Mouse (Mus musculus): Measurements from ENCODE around the gene Rab12. TPM values are rescaled to one million over a fixed set of nuclear protein-coding genes. Genes with fewer than 3 reads are reported as not detected.

The Rab12 gene
- total and polyA plus RNA-seq, 2 experiments from 2014 or later, result 69.3 to 88.6 TPM

DNA sequence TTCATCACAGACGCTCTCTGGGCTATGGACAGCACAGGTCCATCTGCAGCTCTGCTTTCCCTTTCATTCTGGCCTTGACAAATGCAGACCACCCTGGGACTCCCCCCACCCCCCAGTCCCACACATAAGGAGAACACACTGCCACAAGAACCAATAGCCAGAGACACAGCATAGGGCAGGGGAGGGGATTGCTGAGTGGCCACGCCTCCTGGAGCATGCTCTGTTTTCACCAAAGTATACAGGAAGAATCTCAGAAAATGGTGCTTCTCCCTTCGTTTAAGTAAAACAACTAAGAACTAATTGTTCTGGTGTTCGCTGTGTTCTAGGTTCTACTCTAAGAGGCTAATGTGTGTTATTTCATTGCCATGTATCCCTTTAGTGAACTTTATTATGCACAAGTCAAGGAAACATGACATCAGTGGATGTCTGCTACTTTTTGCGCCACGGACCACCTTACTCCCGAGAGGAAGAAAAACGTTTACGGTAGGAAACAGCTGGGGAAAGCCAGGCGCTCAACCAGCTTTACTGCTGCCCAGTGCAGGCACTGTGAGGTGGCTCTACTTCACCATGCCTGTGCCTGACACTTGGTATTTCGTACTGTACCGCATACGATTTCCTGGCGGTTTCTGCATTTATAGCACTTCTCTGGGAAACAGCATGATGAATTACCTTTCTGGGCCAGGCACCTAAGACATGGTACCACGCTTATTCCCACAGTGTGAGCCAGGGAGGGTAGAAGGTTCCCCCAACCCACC, 7.2 kb downstream of the Rab12 start:
- 84% methylated on average over 15 of the region's 15 CpGs for WGBS
- Histone ChIP-seq H3K4me2 (ENCODE audit: low read depth, low read length) (no peak overlapping the region), H3K4me1 (ENCODE audit: insufficient read depth, low read length) (peaks cover 7% of the 10 kb centered on the region; the same call in 1 of the 2 replicates), H3K9ac (replicated peaks; ENCODE audit: low read length) (no peak overlapping the region), H3K27ac (no peak overlapping the region), H3K9me3 (ENCODE audit: low read length) (no peaks in the 10 kb centered on the region), H3K27me3 (ENCODE audit: insufficient read depth, low read length) (no peaks in the 10 kb centered on the region), H3K4me3 (ENCODE audit: low read length) (no peak overlapping the region), H3K36me3 (ENCODE audit: insufficient read depth, low read length) (no peaks in the 10 kb centered on the region)
- no peak for DNase-seq (ENCODE audit: low spot score)
- no peak for ATAC-seq
- no peak for TF ChIP-seq CTCF (IDR thresholded peaks at IDR 0.05; ENCODE audit: low read depth)

DNA sequence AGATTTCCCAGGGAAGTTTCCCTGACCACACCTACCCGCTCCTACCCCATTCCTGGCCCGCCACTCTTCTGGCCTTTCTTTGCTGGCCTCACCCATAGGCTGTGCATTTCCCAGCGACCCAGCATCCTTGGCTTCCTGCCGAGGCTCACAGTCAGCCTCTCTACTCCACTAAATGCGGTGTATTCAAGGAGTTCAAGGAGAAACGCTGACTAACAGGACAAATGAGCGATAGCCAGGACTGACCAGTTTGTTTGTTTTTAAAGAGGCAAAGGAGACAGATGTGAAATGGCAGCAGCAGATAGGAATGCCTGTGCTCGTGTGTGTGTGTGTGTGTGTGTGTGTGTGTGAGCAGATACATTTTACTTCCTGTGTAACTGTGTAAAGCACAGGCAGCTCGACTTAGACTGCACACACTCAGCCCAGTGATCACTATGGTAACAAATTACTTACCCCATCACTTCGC, 9.3 kb downstream of the Rab12 start:
- DNase-seq (ENCODE audit: low spot score), result peak; percentile 51
- no peaks in the 10 kb centered on the region for H3K9me3 ChIP-seq (ENCODE audit: low read length)
- WGBS, result 36% methylated on average over 10 of the region's 10 CpGs
- no peaks in the 10 kb centered on the region; the same call in 1 of the 2 replicates for H3K4me1 ChIP-seq (ENCODE audit: insufficient read depth, low read length)
- TF ChIP-seq CTCF (IDR thresholded peaks at IDR 0.05; ENCODE audit: low read depth), result no peak
- H3K36me3 ChIP-seq (ENCODE audit: insufficient read depth, low read length), result 0 out of 2 replicates have a peak, but pooled peaks cover 7% of the 10 kb centered on the region
- peak; percentile 58 for ATAC-seq
- 0 out of 2 replicates have a peak overlapping the region, but pooled peaks have one; percentile 7 for H3K4me2 ChIP-seq (ENCODE audit: low read depth, low read length)
- H3K9ac ChIP-seq (replicated peaks; ENCODE audit: low read length), result no peak overlapping the region
- H3K4me3 ChIP-seq (ENCODE audit: low read length), result no peak overlapping the region
- no peaks in the 10 kb centered on the region for H3K27me3 ChIP-seq (ENCODE audit: insufficient read depth, low read length)
- peak overlapping the region; percentile 27; the same call in 1 of the 2 replicates for H3K27ac ChIP-seq

DNA sequence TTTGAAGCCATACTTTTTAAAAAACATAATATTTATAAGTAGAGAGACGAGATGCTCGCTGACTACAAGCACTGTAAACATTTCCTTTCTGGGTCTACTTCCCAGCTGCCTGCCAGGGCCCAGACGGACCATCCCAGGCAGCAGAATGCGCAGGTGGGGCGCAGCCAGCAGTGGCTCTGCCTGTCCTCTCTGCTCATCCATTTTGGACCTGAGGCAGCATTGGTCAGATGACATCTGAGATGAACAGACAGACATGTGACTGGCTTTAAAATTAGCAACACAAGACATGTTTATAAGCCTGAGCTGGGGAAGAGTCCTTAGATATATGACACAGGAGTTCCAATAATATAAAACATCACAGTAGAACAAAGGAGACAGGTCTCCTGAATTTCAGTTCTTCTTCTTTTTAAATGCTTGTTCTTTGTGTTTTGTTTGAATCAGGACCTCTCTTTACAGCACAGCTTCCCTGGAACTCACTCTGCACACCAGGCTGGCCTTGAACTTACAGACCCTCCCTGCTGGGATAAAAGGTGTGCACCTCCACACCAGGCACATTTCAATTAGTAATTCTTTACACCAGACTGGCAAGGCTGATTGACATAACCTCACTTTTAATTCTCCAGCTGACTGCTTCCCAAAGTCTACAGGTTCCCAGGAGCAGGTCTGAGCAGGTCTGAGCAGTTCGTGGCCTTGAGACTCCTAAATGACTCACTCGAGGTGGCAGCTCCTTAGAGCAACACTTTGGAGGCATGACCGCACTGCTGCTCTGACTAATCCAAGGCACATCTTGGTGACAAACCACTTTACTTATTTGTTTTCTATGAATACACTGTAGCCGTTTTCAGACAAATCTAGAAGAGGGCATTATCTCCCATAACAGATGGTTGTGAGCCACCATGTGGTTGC, 12.2 kb downstream of the Rab12 start:
- Histone ChIP-seq H3K4me2 (ENCODE audit: low read depth, low read length) (no peak overlapping the region), H3K9me3 (ENCODE audit: low read length) (no peaks in the 10 kb centered on the region), H3K4me3 (ENCODE audit: low read length) (no peak overlapping the region), H3K27me3 (ENCODE audit: insufficient read depth, low read length) (no peaks in the 10 kb centered on the region), H3K9ac (replicated peaks; ENCODE audit: low read length) (no peak overlapping the region), H3K27ac (no peak overlapping the region), H3K36me3 (ENCODE audit: insufficient read depth, low read length) (0 out of 2 replicates have a peak, but pooled peaks cover 16% of the 10 kb centered on the region), H3K4me1 (ENCODE audit: insufficient read depth, low read length) (no peaks in the 10 kb centered on the region; the same call in 1 of the 2 replicates)
- no peak for DNase-seq (ENCODE audit: low spot score)
- no peak for TF ChIP-seq CTCF (IDR thresholded peaks at IDR 0.05; ENCODE audit: low read depth)
- ATAC-seq, result no peak
- 84% methylated on average over 9 of the region's 9 CpGs for WGBS

DNA sequence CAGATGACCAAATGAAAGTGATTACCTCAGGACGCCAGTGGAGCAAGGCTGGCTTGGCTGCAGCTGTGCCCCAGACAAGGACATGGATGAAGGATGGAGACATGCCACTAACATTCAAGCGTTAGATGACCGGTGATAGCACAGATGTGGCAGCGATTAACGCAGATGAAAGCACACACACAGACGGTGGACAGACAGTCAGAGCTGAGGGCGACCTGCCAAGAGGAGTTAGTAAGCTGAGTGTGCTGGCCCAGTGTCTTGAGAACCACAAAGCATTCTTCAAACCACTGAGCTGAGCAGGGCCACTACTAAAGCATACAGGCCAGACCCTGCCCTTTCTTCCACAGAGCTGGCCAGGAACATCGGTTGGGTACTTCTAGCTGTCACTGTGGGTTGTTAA, 14.6 kb downstream of the Rab12 start:
- 59% methylated on average over 8 of the region's 8 CpGs for WGBS
- no peak overlapping the region for H3K4me3 ChIP-seq (ENCODE audit: low read length)
- ATAC-seq (no peak), DNase-seq (ENCODE audit: low spot score) (no peak)
- H3K9me3 ChIP-seq (ENCODE audit: low read length), result no peaks in the 10 kb centered on the region
- no peaks in the 10 kb centered on the region; the same call in 1 of the 2 replicates for H3K4me1 ChIP-seq (ENCODE audit: insufficient read depth, low read length)
- H3K36me3 ChIP-seq (ENCODE audit: insufficient read depth, low read length), result peaks cover 20% of the 10 kb centered on the region
- TF ChIP-seq CTCF (IDR thresholded peaks at IDR 0.05; ENCODE audit: low read depth), result no peak
- H3K9ac ChIP-seq (replicated peaks; ENCODE audit: low read length), result no peak overlapping the region
- no peak overlapping the region for H3K27ac ChIP-seq
- no peaks in the 10 kb centered on the region for H3K27me3 ChIP-seq (ENCODE audit: insufficient read depth, low read length)
- no peak overlapping the region for H3K4me2 ChIP-seq (ENCODE audit: low read depth, low read length)

DNA sequence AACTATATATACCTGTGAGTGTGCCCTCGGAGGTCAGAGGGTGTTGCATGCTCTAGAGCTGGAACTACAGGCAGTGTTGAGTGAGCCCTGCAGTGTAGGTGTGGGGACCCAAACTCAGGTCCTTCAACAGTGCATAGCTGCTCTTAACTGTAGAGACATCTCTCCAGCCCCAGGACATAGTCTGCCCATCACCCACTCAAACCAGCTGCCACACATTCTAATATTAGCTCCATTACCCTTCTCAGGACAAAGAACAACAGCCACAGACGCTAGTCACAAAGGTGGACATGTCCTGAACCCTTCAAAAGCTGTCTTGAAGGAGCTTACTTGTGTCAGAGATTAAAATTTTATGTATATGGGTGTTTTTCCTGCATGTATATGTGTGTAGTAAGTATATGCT, 15.3 kb downstream of the Rab12 start:
- H3K36me3 ChIP-seq (ENCODE audit: insufficient read depth, low read length), result peaks cover 27% of the 10 kb centered on the region
- no peaks in the 10 kb centered on the region for H3K9me3 ChIP-seq (ENCODE audit: low read length)
- ATAC-seq (no peak), DNase-seq (ENCODE audit: low spot score) (no peak)
- no peaks in the 10 kb centered on the region for H3K27me3 ChIP-seq (ENCODE audit: insufficient read depth, low read length)
- no peak for TF ChIP-seq CTCF (IDR thresholded peaks at IDR 0.05; ENCODE audit: low read depth)
- no peak overlapping the region for H3K9ac ChIP-seq (replicated peaks; ENCODE audit: low read length)
- no peak overlapping the region for H3K4me3 ChIP-seq (ENCODE audit: low read length)
- 96% methylated on average over 2 of the region's 2 CpGs for WGBS
- no peaks in the 10 kb centered on the region; the same call in 1 of the 2 replicates for H3K4me1 ChIP-seq (ENCODE audit: insufficient read depth, low read length)
- H3K4me2 ChIP-seq (ENCODE audit: low read depth, low read length), result no peak overlapping the region
- H3K27ac ChIP-seq, result no peak overlapping the region

DNA sequence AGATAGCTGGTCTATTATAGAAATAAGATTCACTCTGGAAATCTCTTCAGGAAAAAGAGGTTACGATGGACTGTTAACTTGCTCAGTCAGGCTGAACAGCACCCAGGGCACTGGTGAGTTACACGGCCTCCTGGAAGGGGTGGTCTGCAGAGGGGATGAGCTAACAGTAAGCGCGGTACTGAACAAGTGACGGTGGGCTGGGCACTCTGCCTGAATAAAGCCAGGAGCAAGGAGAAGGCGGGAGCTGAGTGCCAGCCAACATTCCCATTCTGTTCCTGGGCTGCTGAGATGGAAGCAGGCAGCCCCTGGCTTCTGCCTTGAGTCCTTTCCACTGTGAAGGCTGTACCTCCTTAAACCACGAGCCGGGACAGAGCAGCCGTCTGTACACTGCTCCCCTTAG, 16.1 kb downstream of the Rab12 start:
- H3K9ac ChIP-seq (replicated peaks; ENCODE audit: low read length), result no peak overlapping the region
- H3K9me3 ChIP-seq (ENCODE audit: low read length), result no peaks in the 10 kb centered on the region
- H3K4me3 ChIP-seq (ENCODE audit: low read length), result no peak overlapping the region
- peaks cover 34% of the 10 kb centered on the region for H3K36me3 ChIP-seq (ENCODE audit: insufficient read depth, low read length)
- ATAC-seq (peak; percentile 47; the same call in 1 of the 2 replicates), DNase-seq (ENCODE audit: low spot score) (peak; percentile 60)
- no peak for TF ChIP-seq CTCF (IDR thresholded peaks at IDR 0.05; ENCODE audit: low read depth)
- H3K4me1 ChIP-seq (ENCODE audit: insufficient read depth, low read length), result no peaks in the 10 kb centered on the region; the same call in 1 of the 2 replicates
- no peak overlapping the region for H3K27ac ChIP-seq
- no peaks in the 10 kb centered on the region for H3K27me3 ChIP-seq (ENCODE audit: insufficient read depth, low read length)
- WGBS, result 54% methylated on average over 9 of the region's 9 CpGs
- no peak overlapping the region for H3K4me2 ChIP-seq (ENCODE audit: low read depth, low read length)
